Mouse (Mus musculus) thymus, adult 2 months (tissue): ENCODE data around the gene Il23r.

Experiments used
- CTCF ChIP-seq: fragments of 200-500 bp; IDR thresholded peaks from 2 replicates; pipeline ENCODE4 v1.5.1; 2012; ENCODE audit warnings: mild to moderate bottlenecking, control low read depth, low read length, moderate library complexity, borderline replicate concordance; ENCODE audit not compliant: control insufficient read depth, poor library complexity, insufficient read depth; ENCODE audit errors: extremely low read depth
- POLR2A ChIP-seq: fragments of 200-500 bp; IDR thresholded peaks from 2 replicates; pipeline ENCODE4 v1.6.1; 2012; ENCODE audit warnings: mild to moderate bottlenecking, low read length, control low read depth, moderate library complexity; ENCODE audit not compliant: control insufficient read depth, poor library complexity, insufficient read depth; ENCODE audit errors: extremely low read depth

- no peak for TF ChIP-seq POLR2A
- TF ChIP-seq CTCF, result no peak
Observed at GRCm38 (mm10) chr6:67534191-67535004, 42.7 kb upstream of the Il23r start.
